Mouse (Mus musculus) megakaryocyte, embryonic 14.5 days (primary cell): ENCODE data around the gene Olfr71. TPM values are rescaled to one million over a fixed set of nuclear protein-coding genes. Genes with fewer than 3 reads are reported as not detected.

Experiments
- H3K27me3 ChIP-seq: replicated peaks from 2 replicates; pipeline ENCODE3; 2012; ENCODE audit warnings: inconsistent platforms
- H3K36me3 ChIP-seq: replicated peaks from 2 replicates; pipeline ENCODE3; 2012; ENCODE audit warnings: low read length, inconsistent platforms, mixed read lengths
- H3K4me1 ChIP-seq: 2 replicates; pipeline ENCODE4 v1.6.1; 2012; ENCODE audit warnings: inconsistent platforms
- H3K4me3 ChIP-seq: replicated peaks from 2 replicates; pipeline ENCODE3; 2012; ENCODE audit warnings: moderate library complexity, mild to moderate bottlenecking, inconsistent platforms
- H3K9me3 ChIP-seq: 2 replicates; pipeline ENCODE4 v1.6.1; 2012; ENCODE audit warnings: inconsistent platforms
- FLI1 ChIP-seq: IDR thresholded peaks from 2 replicates; pipeline ENCODE4 v1.6.1; 2012; ENCODE audit warnings: low read length, inconsistent platforms, mixed read lengths
- GATA1 ChIP-seq: IDR thresholded peaks from 3 replicates; pipeline ENCODE4 v1.6.1; 2012; ENCODE audit warnings: mixed read lengths, low read length, inconsistent platforms, borderline replicate concordance
- polyA plus RNA-seq: library from polyadenylated mRNA; stranded (reverse); fragments of >175 nt; gene quantifications from 2 replicates; pipeline ENCODE4 v1.2.3, GENCODE M21; 2012; ENCODE audit warnings: low replicate concordance; ENCODE audit not compliant: insufficient read depth

The Olfr71 gene
- polyA plus RNA-seq, 1 experiment, result not detected

DNA sequence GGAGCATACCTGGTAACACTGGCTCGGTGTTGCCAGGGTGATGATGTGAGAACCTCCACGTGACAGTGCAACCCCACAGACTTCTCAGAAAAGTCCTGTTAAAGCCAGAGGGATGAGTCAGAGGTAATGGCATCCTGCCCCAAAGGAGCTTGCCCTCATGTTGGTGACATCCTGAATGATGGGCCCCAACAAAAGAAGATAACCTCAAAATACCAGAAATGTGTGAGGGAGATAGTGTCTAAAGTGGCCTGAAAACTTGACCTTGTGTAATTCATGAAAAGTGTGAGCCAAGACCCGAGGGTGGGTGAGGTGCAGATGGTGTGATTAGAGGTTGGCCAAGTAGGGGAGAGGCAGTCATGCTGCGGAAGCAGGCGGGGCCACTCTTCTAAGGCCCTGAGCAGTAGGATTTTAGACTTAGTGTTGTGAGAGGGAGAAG lies 16.2 kb downstream of the Olfr71 start:
- H3K27me3 ChIP-seq, result peaks cover 48% of the 10 kb centered on the region
- TF ChIP-seq GATA1 (no peak), FLI1 (no peak)
- H3K4me3 ChIP-seq, result peak overlapping the region; percentile 39
- no peaks in the 10 kb centered on the region for H3K9me3 ChIP-seq
- no peaks in the 10 kb centered on the region for H3K36me3 ChIP-seq
- H3K4me1 ChIP-seq, result peaks cover 44% of the 10 kb centered on the region

DNA sequence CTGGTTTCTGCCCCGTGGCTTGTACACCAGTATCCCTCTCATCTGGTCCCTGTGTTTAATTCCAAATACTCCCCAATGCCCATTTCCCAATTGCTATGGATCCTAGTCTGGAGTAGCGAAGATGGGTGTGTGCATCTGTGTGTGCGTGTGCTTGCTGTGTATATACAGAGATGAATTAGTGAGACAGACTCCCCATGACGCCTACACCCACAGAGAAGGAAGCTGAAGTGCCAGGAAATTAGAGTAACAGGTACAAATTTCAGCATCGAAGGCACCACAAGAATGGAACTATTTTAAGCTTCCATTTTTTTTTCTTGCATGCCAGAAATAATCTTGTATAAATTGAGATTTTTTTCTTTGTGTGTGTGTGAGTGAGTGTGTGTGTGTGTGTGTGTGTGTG lies 19.0 kb downstream of the Olfr71 start:
- Histone ChIP-seq H3K27me3 (peaks cover 29% of the 10 kb centered on the region), H3K4me3 (no peak overlapping the region), H3K36me3 (no peaks in the 10 kb centered on the region), H3K4me1 (peaks cover 35% of the 10 kb centered on the region), H3K9me3 (no peaks in the 10 kb centered on the region)
- TF ChIP-seq FLI1 (no peak), GATA1 (no peak)

DNA sequence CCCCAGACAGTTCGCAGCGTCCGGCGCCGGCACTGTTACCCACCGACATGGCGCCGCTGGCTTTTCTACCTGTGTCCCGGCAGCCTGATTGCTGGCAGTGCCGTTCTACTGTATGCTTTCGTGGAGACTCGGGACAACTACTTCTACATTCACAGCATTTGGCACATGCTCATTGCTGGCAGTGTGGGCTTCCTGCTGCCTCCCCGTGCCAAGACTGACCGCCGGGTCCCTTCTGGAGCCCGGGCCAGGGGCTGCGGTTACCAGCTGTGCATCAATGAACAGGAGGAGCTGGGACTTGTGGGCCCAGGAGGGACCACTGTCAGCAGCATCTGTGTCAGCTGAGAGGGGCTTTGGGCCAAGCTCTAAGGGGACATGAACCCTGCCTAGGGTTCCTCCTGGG lies 20.0 kb downstream of the Olfr71 start:
- peaks cover 35% of the 10 kb centered on the region for H3K27me3 ChIP-seq
- no peaks in the 10 kb centered on the region for H3K9me3 ChIP-seq
- H3K36me3 ChIP-seq, result no peaks in the 10 kb centered on the region
- TF ChIP-seq FLI1 (no peak), GATA1 (no peak)
- no peak overlapping the region for H3K4me3 ChIP-seq
- H3K4me1 ChIP-seq, result peaks cover 25% of the 10 kb centered on the region

DNA sequence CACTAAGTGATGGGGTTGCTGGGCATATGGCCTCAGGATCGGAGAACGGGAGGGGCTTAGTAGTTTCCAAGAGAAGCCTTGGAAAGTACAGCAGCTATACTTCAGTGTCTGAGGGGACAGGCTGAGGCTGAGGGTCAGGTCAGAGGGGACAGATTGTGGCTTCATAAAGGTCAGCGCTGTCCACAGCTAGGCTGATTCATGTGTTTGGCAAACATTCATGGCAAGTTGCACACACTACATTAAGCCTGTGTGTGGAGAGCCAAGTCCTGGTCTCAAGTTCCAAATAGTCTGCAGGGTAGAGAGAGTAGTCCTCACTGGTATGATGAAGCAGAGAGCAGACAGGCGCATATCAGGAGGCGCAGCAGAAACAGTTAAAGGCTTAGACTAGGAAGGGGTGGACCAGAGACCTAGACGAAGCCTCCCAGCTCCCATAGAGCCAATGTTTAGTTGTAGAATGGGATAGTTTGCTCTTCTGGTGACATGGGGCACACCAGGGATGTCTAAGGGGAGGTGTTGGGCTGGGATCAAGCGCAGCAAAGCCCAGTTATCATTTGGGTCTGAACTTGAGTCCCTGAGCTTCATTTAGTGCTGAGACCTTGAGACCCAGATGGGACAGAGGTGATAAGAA lies 30.5 kb downstream of the Olfr71 start:
- Histone ChIP-seq H3K9me3 (no peaks in the 10 kb centered on the region), H3K36me3 (no peaks in the 10 kb centered on the region)

DNA sequence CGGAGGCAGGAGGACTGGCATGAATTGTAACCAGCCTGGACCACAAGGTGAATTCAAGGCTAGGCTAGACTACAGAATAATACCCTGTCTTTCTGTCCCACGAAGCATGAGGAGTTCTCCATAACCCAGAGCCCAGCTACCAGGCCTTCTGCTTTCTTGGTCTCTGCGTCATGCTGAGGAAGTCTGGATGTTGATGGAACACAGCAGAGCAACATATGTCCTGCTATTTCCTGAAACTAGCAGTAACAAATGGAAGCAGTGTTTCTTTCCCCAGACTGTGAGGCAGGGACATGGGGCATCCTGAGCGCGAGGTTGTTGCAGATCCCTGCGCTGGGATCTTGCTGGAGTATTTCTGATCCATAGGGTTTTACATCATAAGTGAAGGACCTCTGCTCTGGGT lies 31.5 kb downstream of the Olfr71 start:
- Histone ChIP-seq H3K4me1 (peaks cover 10% of the 10 kb centered on the region), H3K9me3 (no peaks in the 10 kb centered on the region), H3K4me3 (no peak overlapping the region), H3K27me3 (peaks cover 32% of the 10 kb centered on the region), H3K36me3 (no peaks in the 10 kb centered on the region)
- TF ChIP-seq FLI1 (no peak), GATA1 (no peak)

More for the DNA sequence above, 30.5 kb downstream of the Olfr71 start:
- peaks cover 10% of the 10 kb centered on the region for H3K4me1 ChIP-seq
- H3K4me3 ChIP-seq, result no peak overlapping the region
- TF ChIP-seq GATA1 (no peak), FLI1 (no peak)
- peaks cover 29% of the 10 kb centered on the region for H3K27me3 ChIP-seq

DNA sequence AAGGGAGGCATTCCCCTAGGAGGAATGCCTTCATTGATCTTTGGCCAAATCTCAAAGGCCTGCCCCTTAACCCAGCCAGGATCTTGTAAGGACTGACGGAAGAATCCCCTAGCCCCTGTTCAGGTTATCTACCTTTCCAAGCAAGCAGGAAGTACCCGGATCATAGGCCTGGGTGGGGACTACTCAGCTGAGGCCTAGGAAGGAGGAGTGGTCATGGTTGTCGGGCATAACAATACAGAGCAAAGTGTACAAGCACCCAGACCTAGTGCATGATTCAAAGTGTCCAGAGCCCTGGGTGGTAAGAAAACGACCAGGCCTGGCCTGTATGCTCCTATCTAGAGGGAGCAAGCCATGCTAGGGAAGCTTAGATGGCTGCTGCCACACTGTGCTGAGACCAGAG lies 34.4 kb downstream of the Olfr71 start:
- no peaks in the 10 kb centered on the region for H3K9me3 ChIP-seq
- TF ChIP-seq FLI1, result no peak
- TF ChIP-seq GATA1, result no peak
- peaks cover 14% of the 10 kb centered on the region for H3K4me1 ChIP-seq
- no peaks in the 10 kb centered on the region for H3K36me3 ChIP-seq
- no peak overlapping the region for H3K4me3 ChIP-seq
- peaks cover 27% of the 10 kb centered on the region for H3K27me3 ChIP-seq

DNA sequence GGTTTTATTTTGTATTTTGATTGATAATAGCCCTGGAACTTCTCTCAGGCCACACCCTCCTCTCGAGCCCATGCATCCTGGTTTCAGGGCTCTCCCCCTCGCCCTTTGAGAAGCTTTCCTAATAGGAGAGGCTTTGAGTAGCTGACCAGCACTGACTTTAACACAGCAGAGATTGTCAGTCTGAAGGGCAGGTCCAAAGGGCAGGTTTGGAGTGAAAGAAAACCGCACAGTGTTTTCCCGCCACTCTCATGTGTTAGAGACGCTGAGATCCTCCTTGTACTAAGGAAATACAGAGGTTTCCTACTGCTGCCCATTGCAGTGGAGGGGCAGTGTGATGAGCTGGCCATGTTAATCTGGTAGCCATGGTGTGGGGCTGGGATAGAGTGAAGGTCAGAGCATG lies 35.1 kb downstream of the Olfr71 start:
- TF ChIP-seq GATA1 (no peak), FLI1 (no peak)
- Histone ChIP-seq H3K36me3 (no peaks in the 10 kb centered on the region), H3K27me3 (peaks cover 27% of the 10 kb centered on the region), H3K4me1 (peaks cover 16% of the 10 kb centered on the region), H3K4me3 (no peak overlapping the region), H3K9me3 (no peaks in the 10 kb centered on the region)

DNA sequence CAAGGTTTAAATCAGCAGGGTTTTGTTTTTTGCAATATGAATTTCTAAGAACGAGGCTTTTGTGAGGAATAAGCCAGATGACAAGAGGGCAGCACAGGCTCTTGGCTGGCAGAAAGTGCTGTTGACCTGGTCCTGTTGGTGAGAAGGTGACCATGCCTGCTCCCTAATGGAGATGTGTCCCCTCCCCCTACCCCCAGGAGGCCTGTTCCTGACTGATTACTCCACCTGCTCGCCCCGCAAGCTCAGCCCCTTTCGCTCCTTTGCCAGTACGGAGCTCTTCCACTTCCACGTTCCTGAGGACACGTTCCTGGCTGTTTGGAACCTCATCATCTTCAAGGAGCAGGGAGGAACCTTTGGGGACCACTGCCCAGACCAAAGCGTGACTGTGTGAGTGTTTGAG lies 36.4 kb downstream of the Olfr71 start:
- H3K36me3 ChIP-seq, result no peaks in the 10 kb centered on the region
- TF ChIP-seq GATA1 (no peak), FLI1 (no peak)
- no peak overlapping the region for H3K4me3 ChIP-seq
- peaks cover 26% of the 10 kb centered on the region for H3K4me1 ChIP-seq
- no peaks in the 10 kb centered on the region for H3K9me3 ChIP-seq
- H3K27me3 ChIP-seq, result peaks cover 26% of the 10 kb centered on the region

DNA sequence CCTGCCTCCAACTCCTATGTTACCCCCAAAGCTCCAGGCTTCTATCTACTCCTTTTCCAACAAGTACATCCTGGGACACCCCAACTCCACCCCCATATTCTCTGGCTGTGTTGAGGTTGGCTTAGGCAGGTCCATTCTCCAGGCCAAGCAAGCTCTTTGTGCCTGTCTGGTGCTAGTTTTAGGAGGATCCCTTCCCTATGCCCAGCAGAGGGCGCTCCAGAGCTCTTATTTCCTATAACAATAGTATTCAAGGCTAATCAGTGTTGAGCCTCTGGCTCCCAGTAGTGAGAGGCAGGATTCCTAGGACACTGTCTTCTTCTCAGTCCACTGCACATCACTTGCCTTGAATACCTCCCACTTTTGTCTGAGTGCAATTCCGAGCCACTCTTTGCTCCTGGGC lies 38.0 kb downstream of the Olfr71 start:
- no peak overlapping the region for H3K4me3 ChIP-seq
- no peaks in the 10 kb centered on the region for H3K36me3 ChIP-seq
- no peak for TF ChIP-seq GATA1
- no peak for TF ChIP-seq FLI1
- peaks cover 27% of the 10 kb centered on the region for H3K27me3 ChIP-seq
- H3K4me1 ChIP-seq, result peaks cover 31% of the 10 kb centered on the region
- H3K9me3 ChIP-seq, result no peaks in the 10 kb centered on the region

DNA sequence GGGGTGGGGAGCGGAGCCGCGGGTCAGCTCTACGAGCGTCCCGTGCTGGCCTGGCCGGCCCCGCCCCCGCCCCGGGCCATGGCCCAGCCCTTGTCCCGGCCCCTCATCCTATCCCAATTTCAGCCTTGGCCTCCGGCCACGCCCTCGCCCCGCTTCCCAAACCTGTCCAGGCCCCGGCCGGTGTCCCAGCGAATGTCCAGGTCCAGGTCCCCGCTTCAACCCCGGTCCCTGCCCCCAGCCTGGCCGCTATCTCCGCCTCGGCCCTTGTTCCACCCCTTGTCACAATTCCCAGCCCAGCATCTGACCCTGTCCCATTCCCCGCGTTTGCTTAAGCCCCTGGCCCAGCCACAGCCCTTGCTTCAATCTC lies 40.6 kb downstream of the Olfr71 start:
- Histone ChIP-seq H3K4me3 (peak overlapping the region; percentile 92), H3K36me3 (no peaks in the 10 kb centered on the region), H3K4me1 (peaks cover 24% of the 10 kb centered on the region), H3K9me3 (no peaks in the 10 kb centered on the region), H3K27me3 (peaks cover 44% of the 10 kb centered on the region)
- TF ChIP-seq GATA1, result no peak
- TF ChIP-seq FLI1, result no peak

DNA sequence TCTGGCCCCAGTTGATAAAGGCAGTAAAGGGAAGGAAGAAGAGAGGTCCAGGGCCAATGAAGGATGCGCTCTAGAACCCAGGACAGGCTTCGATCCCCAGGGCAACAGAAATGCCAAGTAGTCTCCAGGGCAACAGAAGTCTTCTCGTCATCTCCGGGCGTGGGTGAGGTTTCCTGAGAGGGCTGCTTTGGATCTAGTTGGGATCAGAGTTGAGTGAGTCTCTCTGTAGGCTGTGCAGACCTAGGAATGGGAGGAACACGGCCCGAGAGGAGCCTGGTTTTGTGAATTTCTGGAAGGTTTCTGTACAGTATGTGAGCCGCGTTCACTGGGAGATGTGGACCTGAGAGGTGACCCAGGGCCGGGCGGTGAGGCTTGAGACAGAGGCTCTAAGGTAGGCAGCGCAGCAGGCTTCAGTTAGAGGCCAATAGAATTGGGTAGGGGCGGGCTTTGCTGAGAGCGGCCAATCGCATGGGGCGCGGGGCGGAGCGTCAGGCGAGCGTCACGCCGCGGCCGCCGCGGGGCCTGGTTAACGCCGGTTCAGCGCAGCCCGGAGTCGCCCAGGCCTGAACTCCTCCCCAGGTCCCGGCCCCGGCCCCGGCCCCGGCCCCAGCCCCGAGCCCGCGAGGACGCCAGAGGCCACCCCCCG lies 41.1 kb downstream of the Olfr71 start, which contains the start of the genes Tmem8b and Fam221b:
TSS of gene Tmem8b (plus strand) at position 190 of the 646 bp plus-strand sequence.
TSS of gene Fam221b (minus strand) at position 364 of the 646 bp plus-strand sequence.
- TF ChIP-seq GATA1, result no peak
- no peak for TF ChIP-seq FLI1
- peaks cover 24% of the 10 kb centered on the region for H3K4me1 ChIP-seq
- peaks cover 45% of the 10 kb centered on the region for H3K27me3 ChIP-seq
- no peaks in the 10 kb centered on the region for H3K36me3 ChIP-seq
- H3K4me3 ChIP-seq, result peak within 1 kb of the TSS; percentile 92
- no peaks in the 10 kb centered on the region for H3K9me3 ChIP-seq
